Comparison of ENCODE assay signal across 8 mouse cellular contexts in the genomic region with DNA sequence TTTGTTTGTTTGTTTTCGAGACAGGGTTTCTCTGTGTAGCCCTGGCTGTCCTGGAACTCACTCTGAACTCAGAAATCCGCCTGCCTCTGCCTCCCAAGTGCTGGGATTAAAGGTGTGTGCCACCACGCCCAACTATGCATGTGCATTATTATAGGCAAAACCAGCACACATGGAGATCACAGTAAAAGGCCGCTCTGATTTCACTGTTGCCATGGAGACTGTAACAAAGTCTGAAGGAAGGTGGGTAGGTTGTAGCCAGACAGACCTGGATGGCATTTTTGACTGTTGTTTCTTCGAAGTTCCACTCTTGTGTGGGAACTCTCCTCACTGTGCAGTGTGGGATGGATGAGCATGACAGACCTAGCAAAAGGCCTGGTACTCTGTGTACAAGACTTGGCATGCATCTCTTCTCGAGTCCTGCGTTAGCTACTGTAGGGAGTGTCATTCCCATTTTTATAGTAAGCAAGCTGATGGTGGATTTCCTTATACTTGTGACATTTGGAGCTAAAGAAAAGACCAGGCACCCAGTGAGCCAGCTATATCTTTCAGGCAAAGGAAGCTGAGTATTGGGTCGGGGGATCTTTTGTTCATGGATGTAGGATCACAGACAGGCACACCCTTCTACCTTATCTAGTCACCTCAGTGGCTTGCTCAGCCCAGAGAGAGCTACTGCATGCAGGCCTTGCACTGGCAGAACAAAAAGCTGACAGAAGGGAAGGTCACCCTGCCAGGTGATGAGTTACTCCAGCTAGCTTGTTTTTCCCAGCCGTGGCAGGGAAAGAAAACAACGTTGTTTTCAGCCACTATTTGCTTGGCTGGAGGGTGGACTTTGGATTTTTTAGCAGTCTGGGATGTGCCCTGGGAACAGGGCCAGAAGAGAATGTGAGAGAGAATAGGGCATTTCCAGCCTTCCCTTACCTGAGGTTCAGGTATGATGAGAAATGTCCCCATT. TPM values are rescaled to one million over a fixed set of nuclear protein-coding genes. Genes with fewer than 3 reads are reported as not detected.
A peak's percentile ranks its signal among the peaks of the same experiment; 100 is the strongest.
DNase-seq lines count a peak whose midpoint lies in the region; ATAC-seq and TF ChIP-seq lines count a peak whose summit lies in the region.

No protein-coding gene starts in this region.

- H3K9me3 ChIP-seq in heart, embryonic 13.5 days = no peaks in the 10 kb centered on the region
- H3K9me3 ChIP-seq in hindbrain, embryonic 14.5 days (ENCODE audit: control insufficient read depth, low read length) = no peaks in the 10 kb centered on the region
- no peaks in the 10 kb centered on the region for H3K9me3 ChIP-seq in liver, embryonic 14.5 days (ENCODE audit: control insufficient read depth, low read length)

- peak overlapping the region; percentile 98 for H3K9ac ChIP-seq in heart, embryonic 13.5 days
- H3K9ac ChIP-seq in hindbrain, embryonic 14.5 days = peak overlapping the region; percentile 77
- H3K9ac ChIP-seq in liver, embryonic 14.5 days (replicated peaks) = peak overlapping the region; percentile 23; the same call in 1 of the 2 replicates

- no peak for ATAC-seq in heart, embryonic 13.5 days (ENCODE audit: extremely low read depth, insufficient number of reproducible peaks, low FRiP score, low TSS enrichment)
- no peak for ATAC-seq in hindbrain, embryonic 14.5 days (ENCODE audit: low FRiP score)
- ATAC-seq in liver, embryonic 14.5 days (ENCODE audit: insufficient read depth) = no peak

- H3K4me2 ChIP-seq in heart, embryonic 13.5 days = peak overlapping the region; percentile 90
- peak overlapping the region; percentile 85 for H3K4me2 ChIP-seq in hindbrain, embryonic 14.5 days (replicated peaks)
- H3K4me2 ChIP-seq in liver, embryonic 14.5 days (ENCODE audit: low read depth) = peak overlapping the region; percentile 99

- intact Hi-C loops in heart, postnatal 25 days (cut with DNase I) = no loop called here
- intact Hi-C loops in gastrocnemius, postnatal 14 days (cut with DNase I; ENCODE audit: low total_unique reads) = no loop called here

- peak overlapping the region; percentile 100 for H3K27ac ChIP-seq in heart, embryonic 13.5 days (replicated peaks)
- peak overlapping the region; percentile 90; the same call in 1 of the 2 replicates for H3K27ac ChIP-seq in hindbrain, embryonic 14.5 days
- peak overlapping the region; percentile 83 for H3K27ac ChIP-seq in liver, embryonic 14.5 days

- no peaks in the 10 kb centered on the region for H3K27me3 ChIP-seq in heart, embryonic 13.5 days (replicated peaks)
- H3K27me3 ChIP-seq in hindbrain, embryonic 14.5 days (ENCODE audit: control insufficient read depth, insufficient read depth, low read length) = no peaks in the 10 kb centered on the region
- H3K27me3 ChIP-seq in liver, embryonic 14.5 days (ENCODE audit: control insufficient read depth, insufficient read depth, low read length) = no peaks in the 10 kb centered on the region

- DNase-seq in heart, postnatal 25 days (ENCODE audit: low spot score) = no peak
- DNase-seq in T-cell, adult 2 months (ENCODE audit: low spot score) = peak; percentile 37
- no peak for DNase-seq in hindbrain, embryonic 14.5 days (ENCODE audit: low spot score)
- no peak for DNase-seq in liver, embryonic 14.5 days (ENCODE audit: low read depth in 3 of 3, low spot score in 3 of 3)
- DNase-seq in gastrocnemius, adult 8-10 months (ENCODE audit: low spot score in 2 of 2) = no peak
- DNase-seq in gastrocnemius, postnatal 14 days = no peak
- no peak for DNase-seq in urinary bladder, postnatal 14 days (ENCODE audit: low spot score)

- 73% methylated on average over 10 of the region's 10 CpGs for WGBS in heart, embryonic 13.5 days
- WGBS in hindbrain, embryonic 14.5 days = 78% methylated on average over 10 of the region's 10 CpGs
- 53% methylated on average over 10 of the region's 10 CpGs for WGBS in liver, embryonic 14.5 days (ENCODE audit: insufficient replicate concordance)

- TF ChIP-seq EP300 in liver, embryonic 14.5 days (IDR thresholded peaks at IDR 0.05; ENCODE audit: low read depth) = no peak

- H3K4me3 ChIP-seq in heart, embryonic 13.5 days = peak overlapping the region; percentile 93
- H3K4me3 ChIP-seq in hindbrain, embryonic 14.5 days (replicated peaks; ENCODE audit: low read length) = peak overlapping the region; percentile 87
- H3K4me3 ChIP-seq in liver, embryonic 14.5 days (ENCODE audit: insufficient read depth in 1 of 2, low read depth in 2 of 2, low read length in 2 of 2) = peak overlapping the region in 1 of 2 experiments; percentile 91; a peak in 3 of 4 replicates

- peaks cover 45% of the 10 kb centered on the region for H3K4me1 ChIP-seq in heart, embryonic 13.5 days
- peaks cover 26% of the 10 kb centered on the region for H3K4me1 ChIP-seq in hindbrain, embryonic 14.5 days (replicated peaks; ENCODE audit: control insufficient read depth, insufficient read depth, low read length)
- H3K4me1 ChIP-seq in liver, embryonic 14.5 days (replicated peaks; ENCODE audit: control insufficient read depth in 2 of 2, insufficient read depth in 2 of 2, low read length in 1 of 2) = peaks cover 28 to 40% of the 10 kb centered on the region in 2 experiments

- TF ChIP-seq CTCF in liver, embryonic 14.5 days (IDR thresholded peaks at IDR 0.05; ENCODE audit: low read depth) = no peak

- H3K36me3 ChIP-seq in heart, embryonic 13.5 days = 0 out of 2 replicates have a peak, but pooled peaks cover 2% of the 10 kb centered on the region
- H3K36me3 ChIP-seq in hindbrain, embryonic 14.5 days (replicated peaks; ENCODE audit: control insufficient read depth, insufficient read depth) = 0 out of 2 replicates have a peak, but pooled peaks cover 1% of the 10 kb centered on the region
- no peaks in the 10 kb centered on the region for H3K36me3 ChIP-seq in liver, embryonic 14.5 days (replicated peaks; ENCODE audit: control insufficient read depth, insufficient read depth, low read depth)

RNA-seq across cellular contexts. Expression of a gene that starts 1.6 kb away (rescaled TPM):
- polyA plus RNA-seq in heart, embryonic 13.5 days (2015; fragmentation: Nextera tagmentation; extraction: Ambion mirVana) = 24.4 and 26.6 TPM in 2 replicates
- 10 to 100 TPM; 20.2 to 20.9 TPM for total RNA-seq in heart, postnatal 25 days (2021)
- polyA plus RNA-seq in hindbrain, embryonic 14.5 days (2014; fragmentation: Nextera tagmentation; extraction: Ambion mirVana) = 54.0 and 54.4 TPM in 2 replicates
- 5.4 and 6.7 TPM in 2 replicates for polyA plus RNA-seq in liver, embryonic 14.5 days (2012; rRNA removed)
- 9.0 and 9.5 TPM in 2 replicates for polyA plus RNA-seq in liver, embryonic 14.5 days (2014; fragmentation: Nextera tagmentation; extraction: Ambion mirVana)
- total RNA-seq in gastrocnemius, adult 8-10 months (2022) = 10 to 100 TPM; 28.6 to 40.8 (median 34.3) TPM
- total RNA-seq in gastrocnemius, postnatal 14 days (2021) = 10 to 100 TPM; 25.2 to 26.1 TPM

RNA-seq across cellular contexts. Expression of a gene that starts 4.4 kb away (rescaled TPM):
- 107 TPM in 2 replicates for polyA plus RNA-seq in heart, embryonic 13.5 days (2015; fragmentation: Nextera tagmentation; extraction: Ambion mirVana)
- 100 to 1,000 TPM; 147 to 148 TPM for total RNA-seq in heart, postnatal 25 days (2021)
- polyA plus RNA-seq in hindbrain, embryonic 14.5 days (2014; fragmentation: Nextera tagmentation; extraction: Ambion mirVana) = 119 and 122 TPM in 2 replicates
- polyA plus RNA-seq in liver, embryonic 14.5 days (2012; rRNA removed) = 15.7 and 16.3 TPM in 2 replicates
- polyA plus RNA-seq in liver, embryonic 14.5 days (2014; fragmentation: Nextera tagmentation; extraction: Ambion mirVana) = 17.6 and 18.0 TPM in 2 replicates
- total RNA-seq in gastrocnemius, adult 8-10 months (2022) = 10 to 100 TPM; 52.1 to 66.7 (median 55.3) TPM
- 10 to 100 TPM; 46.7 to 51.9 TPM for total RNA-seq in gastrocnemius, postnatal 14 days (2021)

RNA-seq across cellular contexts. Expression of a gene that starts 46.5 kb away (rescaled TPM):
- 0.15 and 0.32 TPM in 2 replicates for polyA plus RNA-seq in heart, embryonic 13.5 days (2015; fragmentation: Nextera tagmentation; extraction: Ambion mirVana)
- not detected for total RNA-seq in heart, postnatal 25 days (2021)
- 0.34 and 0.74 TPM in 2 replicates for polyA plus RNA-seq in hindbrain, embryonic 14.5 days (2014; fragmentation: Nextera tagmentation; extraction: Ambion mirVana)
- polyA plus RNA-seq in liver, embryonic 14.5 days (2012; rRNA removed) = not detected in 2 replicates
- not detected in 2 replicates for polyA plus RNA-seq in liver, embryonic 14.5 days (2014; fragmentation: Nextera tagmentation; extraction: Ambion mirVana)
- not detected for total RNA-seq in gastrocnemius, adult 8-10 months (2022)
- not detected for total RNA-seq in gastrocnemius, postnatal 14 days (2021)

RNA-seq across cellular contexts. Expression of a gene that starts 56.9 kb away (rescaled TPM):
- polyA plus RNA-seq in heart, embryonic 13.5 days (2015; fragmentation: Nextera tagmentation; extraction: Ambion mirVana) = 105 and 113 TPM in 2 replicates
- total RNA-seq in heart, postnatal 25 days (2021) = 10 to 100 TPM; 20.5 to 24.3 TPM
- 122 and 133 TPM in 2 replicates for polyA plus RNA-seq in hindbrain, embryonic 14.5 days (2014; fragmentation: Nextera tagmentation; extraction: Ambion mirVana)
- polyA plus RNA-seq in liver, embryonic 14.5 days (2012; rRNA removed) = 28.8 and 33.0 TPM in 2 replicates
- 51.8 and 52.1 TPM in 2 replicates for polyA plus RNA-seq in liver, embryonic 14.5 days (2014; fragmentation: Nextera tagmentation; extraction: Ambion mirVana)
- total RNA-seq in gastrocnemius, adult 8-10 months (2022) = 10 to 100 TPM; 10.0 to 12.9 (median 12.7) TPM
- 10 to 100 TPM; 23.3 to 23.8 TPM for total RNA-seq in gastrocnemius, postnatal 14 days (2021)

Comparison
In these comparisons a context has a peak if more than half of its experiments do, and no peak if none do; other contexts are left out.
1. H3K9ac ChIP-seq: peak in every context shown above with its lines; median percentile 98 in heart, embryonic 13.5 days; 77 in hindbrain, embryonic 14.5 days; 23 in liver, embryonic 14.5 days.